Mouse (Mus musculus) olfactory bulb, adult 2 months (tissue): ENCODE results near the gene Zcwpw1.

Source experiments
- CTCF ChIP-seq: fragments of 200-500 bp; IDR thresholded peaks from 2 replicates; pipeline ENCODE4 v1.5.1; 2012; ENCODE audit warnings: low read depth, mild to moderate bottlenecking, low read length, moderate library complexity; ENCODE audit not compliant: insufficient read depth
- POLR2A ChIP-seq: fragments of 200-500 bp; IDR thresholded peaks from 2 replicates; pipeline ENCODE4 v1.6.1; 2012; ENCODE audit warnings: mild to moderate bottlenecking, low read depth, low read length, moderate library complexity; ENCODE audit not compliant: insufficient read depth

GRCm38 (mm10) chr5:137757887-137758286, 29.7 kb upstream of the Zcwpw1 start:
- TF ChIP-seq CTCF (no peak), POLR2A (no peak)
